Comparison of ENCODE assay signal across 18 mouse cellular contexts in the genomic region with DNA sequence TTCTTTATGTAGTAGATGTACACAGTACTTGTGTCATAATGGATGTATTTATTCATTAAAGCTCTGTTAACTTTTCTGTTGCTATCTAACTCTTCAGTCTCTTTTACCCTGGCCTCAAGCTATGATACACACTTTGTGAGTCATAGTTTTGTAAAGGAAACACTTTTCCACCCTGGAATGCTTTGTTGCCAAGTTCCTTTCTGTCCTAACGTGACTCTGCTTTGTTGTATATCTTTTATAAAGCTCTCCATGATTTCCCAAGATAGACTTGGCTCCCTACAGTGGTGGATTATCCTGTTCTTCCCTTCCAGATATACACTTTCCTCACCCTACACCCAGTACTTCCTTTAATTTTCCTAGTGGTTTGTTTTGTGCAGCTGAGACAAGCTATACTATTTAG. TPM values are rescaled to one million over a fixed set of nuclear protein-coding genes. Genes with fewer than 3 reads are reported as not detected.
DNase-seq lines count a peak whose midpoint lies in the region; ATAC-seq and TF ChIP-seq lines count a peak whose summit lies in the region.
"Had no signal": no experiment of that assay in that cellular context is flagged by ENCODE, and none has a peak within 500 bp of the region (broad histone marks: within the 10 kb centered on the region; RNA-seq: fewer than 3 reads in every experiment).

No protein-coding gene starts in this region.

- H3K4me1 ChIP-seq in forebrain, embryonic 13.5 days = peaks cover 41% of the 10 kb centered on the region
- H3K4me1 ChIP-seq in forebrain, embryonic 15.5 days = peaks cover 33% of the 10 kb centered on the region
- peaks cover 8% of the 10 kb centered on the region for H3K4me1 ChIP-seq in lung, embryonic 14.5 days (ENCODE audit: insufficient read depth)
- H3K4me1 ChIP-seq in MEL (ENCODE audit: control insufficient read depth in 1 of 2, insufficient read depth in 2 of 2, low read length in 2 of 2) = peaks cover 3 to 9% of the 10 kb centered on the region in 2 experiments; a peak in 3 of 4 replicates
- H3K4me1 ChIP-seq in liver, embryonic 13.5 days (replicated peaks) = peaks cover 42% of the 10 kb centered on the region

- no peak for TF ChIP-seq EP300 in MEL (IDR thresholded peaks at IDR 0.05; ENCODE audit: low read depth in 1 of 2, low read length in 2 of 2)

- TF ChIP-seq POLR2A in MEL (IDR thresholded peaks at IDR 0.05; ENCODE audit: control insufficient read depth in 1 of 2, insufficient read depth in 1 of 2, low read depth in 1 of 2, low read length in 2 of 2, poor library complexity in 1 of 2) = no peak

- TF ChIP-seq RAD21 in MEL (IDR thresholded peaks at IDR 0.05; ENCODE audit: low read depth, low read length) = no peak

- H3K4me3 ChIP-seq in forebrain, embryonic 13.5 days = no peak overlapping the region
- no peak overlapping the region for H3K4me3 ChIP-seq in forebrain, embryonic 15.5 days
- H3K4me3 ChIP-seq in lung, embryonic 14.5 days (ENCODE audit: low read depth, low read length) = no peak overlapping the region
- no peak overlapping the region for H3K4me3 ChIP-seq in MEL (ENCODE audit: control insufficient read depth in 1 of 2, insufficient read depth in 1 of 2, low read depth in 2 of 2, low read length in 2 of 2)
- H3K4me3 ChIP-seq in liver, embryonic 13.5 days (replicated peaks) = peak overlapping the region; percentile 26; the same call in 1 of the 2 replicates
- H3K4me3 ChIP-seq: neural tube, embryonic 13.5 days; stomach, embryonic 15.5 days had no signal

- no peak overlapping the region for H3K9ac ChIP-seq in forebrain, embryonic 13.5 days
- H3K9ac ChIP-seq in forebrain, embryonic 15.5 days (replicated peaks) = no peak overlapping the region
- peak overlapping the region; percentile 27; the same call in 1 of the 2 replicates for H3K9ac ChIP-seq in lung, embryonic 14.5 days
- no peak overlapping the region for H3K9ac ChIP-seq in MEL (ENCODE audit: control insufficient read depth, low read depth, low read length, poor library complexity, severe bottlenecking)
- peak overlapping the region; percentile 56 for H3K9ac ChIP-seq in liver, embryonic 13.5 days
- H3K9ac ChIP-seq: neural tube, embryonic 13.5 days; stomach, embryonic 15.5 days had no signal

- no peaks in the 10 kb centered on the region for H3K27me3 ChIP-seq in forebrain, embryonic 13.5 days
- no peaks in the 10 kb centered on the region for H3K27me3 ChIP-seq in forebrain, embryonic 15.5 days
- no peaks in the 10 kb centered on the region for H3K27me3 ChIP-seq in lung, embryonic 14.5 days (ENCODE audit: insufficient read depth, low read length)
- H3K27me3 ChIP-seq in MEL (ENCODE audit: control insufficient read depth in 1 of 2, insufficient read depth in 2 of 2, low read length in 2 of 2) = no peaks in the 10 kb centered on the region
- no peaks in the 10 kb centered on the region for H3K27me3 ChIP-seq in liver, embryonic 13.5 days
- H3K27me3 ChIP-seq: neural tube, embryonic 13.5 days; stomach, embryonic 15.5 days had no signal

- peaks cover 40% of the 10 kb centered on the region for H3K79me2 ChIP-seq in MEL (ENCODE audit: control insufficient read depth, insufficient read depth, low read length, poor library complexity)

- peaks cover 36% of the 10 kb centered on the region for H3K36me3 ChIP-seq in forebrain, embryonic 13.5 days (ENCODE audit: poor library complexity, severe bottlenecking)
- H3K36me3 ChIP-seq in forebrain, embryonic 15.5 days = peaks cover 36% of the 10 kb centered on the region
- peaks cover 53% of the 10 kb centered on the region for H3K36me3 ChIP-seq in lung, embryonic 14.5 days (ENCODE audit: insufficient read depth)
- peaks cover 25 to 33% of the 10 kb centered on the region in 2 experiments for H3K36me3 ChIP-seq in MEL (ENCODE audit: control insufficient read depth in 1 of 2, insufficient read depth in 2 of 2, low read length in 2 of 2)
- H3K36me3 ChIP-seq in liver, embryonic 13.5 days = peaks cover 50% of the 10 kb centered on the region

- DNase-seq in lung, embryonic 14.5 days = no peak
- no peak for DNase-seq in lung, postnatal 4 days
- DNase-seq in MEL (ENCODE audit: low read depth, low spot score) = peak; percentile 21
- no peak for DNase-seq in liver, embryonic 13.5 days
- DNase-seq in cerebellum, adult 8-10 months = no peak
- DNase-seq in layer of hippocampus, postnatal 36 days = no peak
- DNase-seq: adrenal gland, adult 2 months; cerebellum, postnatal 14 days; gastrocnemius, postnatal 36 days; lung, postnatal 36 days; spleen, adult 18-20 months; thymus, postnatal 14 days had no signal

- no peak overlapping the region for H3K27ac ChIP-seq in forebrain, embryonic 13.5 days
- H3K27ac ChIP-seq in forebrain, embryonic 15.5 days (replicated peaks) = no peak overlapping the region
- no peak overlapping the region for H3K27ac ChIP-seq in lung, embryonic 14.5 days (ENCODE audit: low read depth)
- no peak overlapping the region for H3K27ac ChIP-seq in MEL (ENCODE audit: control insufficient read depth, low read depth, low read length)
- no peak overlapping the region for H3K27ac ChIP-seq in liver, embryonic 13.5 days
- H3K27ac ChIP-seq: hindbrain, embryonic 10.5 days; midbrain, embryonic 10.5 days; neural tube, embryonic 13.5 days; stomach, embryonic 15.5 days had no signal

- WGBS in forebrain, embryonic 13.5 days = 31% methylated on average over 1 of the region's 1 CpGs
- 34% methylated on average over 1 of the region's 1 CpGs for WGBS in forebrain, embryonic 15.5 days
- 33% methylated on average over 1 of the region's 1 CpGs for WGBS in lung, embryonic 14.5 days
- WGBS in liver, embryonic 13.5 days (ENCODE audit: insufficient replicate concordance) = 64% methylated on average over 1 of the region's 1 CpGs

- H3K4me2 ChIP-seq in forebrain, embryonic 13.5 days = 0 out of 2 replicates have a peak overlapping the region, but pooled peaks have one; percentile 1
- H3K4me2 ChIP-seq in forebrain, embryonic 15.5 days (replicated peaks) = no peak overlapping the region
- H3K4me2 ChIP-seq in lung, embryonic 14.5 days = 0 out of 2 replicates have a peak overlapping the region, but pooled peaks have one; percentile 8
- peak overlapping the region; percentile 81 for H3K4me2 ChIP-seq in liver, embryonic 13.5 days
- H3K4me2 ChIP-seq: neural tube, embryonic 13.5 days had no signal

- TF ChIP-seq CTCF in lung, embryonic 14.5 days (IDR thresholded peaks at IDR 0.05; ENCODE audit: low read depth) = no peak
- TF ChIP-seq CTCF in MEL (IDR thresholded peaks at IDR 0.05 in 2 of 3, conservative IDR thresholded peaks at IDR 0.05 in 1 of 3; ENCODE audit: control insufficient read depth in 1 of 3, insufficient read depth in 1 of 3, low read depth in 2 of 3, low read length in 3 of 3, poor library complexity in 1 of 3, severe bottlenecking in 1 of 3) = no peak

- no peak for ATAC-seq in forebrain, embryonic 13.5 days
- ATAC-seq in forebrain, embryonic 15.5 days (replicated peaks) = no peak
- ATAC-seq in lung, embryonic 14.5 days (ENCODE audit: insufficient read depth) = no peak
- ATAC-seq in liver, embryonic 13.5 days (ENCODE audit: low read depth) = no peak

- H3K9me3 ChIP-seq in forebrain, embryonic 13.5 days (replicated peaks) = no peaks in the 10 kb centered on the region
- H3K9me3 ChIP-seq in forebrain, embryonic 15.5 days = no peaks in the 10 kb centered on the region
- no peaks in the 10 kb centered on the region for H3K9me3 ChIP-seq in lung, embryonic 14.5 days (ENCODE audit: low read depth, low read length)
- no peaks in the 10 kb centered on the region for H3K9me3 ChIP-seq in MEL (replicated peaks; ENCODE audit: insufficient read depth, low read length)
- no peaks in the 10 kb centered on the region for H3K9me3 ChIP-seq in liver, embryonic 13.5 days (replicated peaks)
- H3K9me3 ChIP-seq: hindbrain, embryonic 10.5 days; midbrain, embryonic 10.5 days; neural tube, embryonic 13.5 days; stomach, embryonic 15.5 days had no signal

TF ChIP-seq in MEL, 35 proteins besides CTCF, POLR2A, EP300 and RAD21 (continues in another document):
- TF ChIP-seq GATA1 (IDR thresholded peaks at IDR 0.05; ENCODE audit: low read depth, low read length) = no peak
- TF ChIP-seq ELF1 (IDR thresholded peaks at IDR 0.05; ENCODE audit: low read depth, low read length) = no peak
- TF ChIP-seq USF2 (IDR thresholded peaks at IDR 0.05; ENCODE audit: borderline replicate concordance in 1 of 2, insufficient read depth in 1 of 2, low read depth in 1 of 2, low read length in 2 of 2) = no peak
- TF ChIP-seq BHLHE40 (IDR thresholded peaks at IDR 0.05; ENCODE audit: borderline replicate concordance, low read depth, low read length) = no peak
- TF ChIP-seq GABPA (IDR thresholded peaks at IDR 0.05; ENCODE audit: low read depth, low read length) = no peak
- TF ChIP-seq ZC3H11A (IDR thresholded peaks at IDR 0.05; ENCODE audit: low read depth, low read length) = no peak
- TF ChIP-seq HCFC1 (IDR thresholded peaks at IDR 0.05; ENCODE audit: low read depth, low read length) = no peak
- no peak for TF ChIP-seq TAL1 (IDR thresholded peaks at IDR 0.05; ENCODE audit: low read length)
- TF ChIP-seq SMC3 (IDR thresholded peaks at IDR 0.05; ENCODE audit: low read depth, low read length) = no peak
- no peak for TF ChIP-seq POLR2AphosphoS2 (IDR thresholded peaks at IDR 0.05; ENCODE audit: low read length)
- no peak for TF ChIP-seq NELFE (IDR thresholded peaks at IDR 0.05; ENCODE audit: low read depth, low read length)
- TF ChIP-seq MAZ (IDR thresholded peaks at IDR 0.05; ENCODE audit: low read depth, low read length) = no peak

RNA-seq across cellular contexts. Expression of a gene that starts 2.3 kb away (rescaled TPM):
- 161 and 165 TPM in 2 replicates for polyA plus RNA-seq in forebrain, embryonic 13.5 days (2015; fragmentation: Nextera tagmentation; extraction: Ambion mirVana)
- 175 and 190 TPM in 2 replicates for polyA plus RNA-seq in forebrain, embryonic 15.5 days (2015; fragmentation: Nextera tagmentation; extraction: Ambion mirVana)
- polyA plus RNA-seq in lung, embryonic 14.5 days (2014; fragmentation: Nextera tagmentation; extraction: Ambion mirVana) = 135 and 137 TPM in 2 replicates
- total RNA-seq in MEL (2012; rRNA removed) = 91.5 and 92.1 TPM in 2 replicates
- polyA plus RNA-seq in MEL (2012; ENCODE audit: insufficient read depth in 1 of 2, insufficient read length in 2 of 2, low read depth in 1 of 2, low replicate concordance in 2 of 2, missing spikeins in 1 of 2) = 10 to 100 TPM in 1 of 2 experiments, not detected in 1; 68.4 TPM
- polyA plus RNA-seq in liver, embryonic 13.5 days (2015; fragmentation: Nextera tagmentation; extraction: Ambion mirVana) = 110 and 138 TPM in 2 replicates
- 100 to 1,000 TPM; 129 to 139 TPM for total RNA-seq in layer of hippocampus, postnatal 36 days (2021)

RNA-seq across cellular contexts. Expression of a gene that starts 2.5 kb away (rescaled TPM):
- polyA plus RNA-seq in forebrain, embryonic 13.5 days (2015; fragmentation: Nextera tagmentation; extraction: Ambion mirVana) = 109 and 115 TPM in 2 replicates
- 82.8 and 87.4 TPM in 2 replicates for polyA plus RNA-seq in forebrain, embryonic 15.5 days (2015; fragmentation: Nextera tagmentation; extraction: Ambion mirVana)
- polyA plus RNA-seq in lung, embryonic 14.5 days (2014; fragmentation: Nextera tagmentation; extraction: Ambion mirVana) = 130 and 132 TPM in 2 replicates
- 92.3 and 115 TPM in 2 replicates for total RNA-seq in MEL (2012; rRNA removed)
- 10 to 100 TPM in 1 of 2 experiments, not detected in 1; 87.7 TPM for polyA plus RNA-seq in MEL (2012; ENCODE audit: insufficient read depth in 1 of 2, insufficient read length in 2 of 2, low read depth in 1 of 2, low replicate concordance in 2 of 2, missing spikeins in 1 of 2)
- 113 and 120 TPM in 2 replicates for polyA plus RNA-seq in liver, embryonic 13.5 days (2015; fragmentation: Nextera tagmentation; extraction: Ambion mirVana)
- 10 to 100 TPM; 26.6 to 33.2 TPM for total RNA-seq in layer of hippocampus, postnatal 36 days (2021)

Comparison
In these comparisons a context has a peak if more than half of its experiments do, and no peak if none do; other contexts are left out.
1. H3K9ac ChIP-seq: peak in lung, embryonic 14.5 days (single experiment) and liver, embryonic 13.5 days (single experiment); none in forebrain, embryonic 13.5 days (single experiment), forebrain, embryonic 15.5 days (single experiment) and MEL (single experiment).